Mouse (Mus musculus) midbrain, embryonic 16.5 days (tissue): Measurements from ENCODE around the gene Ogg1. TPM values are rescaled to one million over a fixed set of nuclear protein-coding genes. Genes with fewer than 3 reads are reported as not detected.
"Not testable (repeated sequence)": the region's sequence is repeated elsewhere in the genome, so short reads cannot be mapped to it uniquely, and the experiment has no call there.

Experiments used
- ATAC-seq: fragments of 200-750 bp; cut with Nextera tagmentation; 2 replicates; pipeline ENCODE4 v1.8.0; 2017; ENCODE audit warnings: moderate TSS enrichment
- H3K27ac ChIP-seq: fragments of 300-500 bp; sonication (generic); 2 replicates; pipeline ENCODE4 v1.5.1; 2014; ENCODE audit warnings: mild to moderate bottlenecking, low read length, mixed read lengths
- H3K27me3 ChIP-seq: fragments of 300-500 bp; sonication (generic); 2 replicates; pipeline ENCODE4 v1.6.1; 2014; ENCODE audit warnings: low read depth, low read length, mixed read lengths; ENCODE audit not compliant: control insufficient read depth, insufficient read depth
- H3K36me3 ChIP-seq: fragments of 300-500 bp; sonication (generic); 2 replicates; pipeline ENCODE4 v1.6.1; 2014; ENCODE audit warnings: mild to moderate bottlenecking, low read length, moderate library complexity, mixed read lengths; ENCODE audit not compliant: control insufficient read depth, insufficient read depth
- H3K4me1 ChIP-seq: fragments of 300-500 bp; sonication (generic); 2 replicates; pipeline ENCODE4 v1.6.1; 2014; ENCODE audit warnings: mild to moderate bottlenecking, low read length, mixed read lengths; ENCODE audit not compliant: control insufficient read depth, insufficient read depth
- H3K4me2 ChIP-seq: fragments of 300-500 bp; sonication (generic); 2 replicates; pipeline ENCODE4 v1.6.1; 2014; ENCODE audit warnings: mild to moderate bottlenecking, low read length, mixed read lengths
- H3K4me3 ChIP-seq: fragments of 300-500 bp; sonication (generic); 2 replicates; pipeline ENCODE4 v1.5.1; 2014; ENCODE audit warnings: low read depth, mild to moderate bottlenecking, low read length, moderate library complexity, mixed read lengths
- H3K9ac ChIP-seq: fragments of 300-500 bp; sonication (generic); 2 replicates; pipeline ENCODE4 v1.6.1; 2014; ENCODE audit warnings: low read depth, low read length, mixed read lengths
- H3K9me3 ChIP-seq: fragments of 300-500 bp; sonication (generic); replicated peaks from 2 replicates; pipeline ENCODE4 v1.6.1; 2014; ENCODE audit warnings: mild to moderate bottlenecking, low read length, mixed read lengths; ENCODE audit not compliant: control insufficient read depth, poor library complexity, severe bottlenecking
- WGBS: fragments of 180-500 bp; shearing (Covaris S2); extraction: QIAGEN DNeasy Blood & Tissue Kit; methylation state at CpG from one replicate; pipeline ENCODE4 v1.1.7; 2014; 5-methylcytosine and 5-hydroxymethylcytosine counted together
- polyA plus RNA-seq: library from polyadenylated mRNA; unstranded; fragments of >200 nt; fragmentation: Nextera tagmentation; extraction: Ambion mirVana; gene quantifications from 2 replicates; pipeline ENCODE4 v1.2.1, GENCODE M21; 2015

Gene Ogg1
- polyA plus RNA-seq, 1 experiment from 2014 or later, result 7.0 TPM

GRCm38 (mm10) chr6:113308141-113308540, 18.6 kb upstream of the Ogg1 start:
- no peak for ATAC-seq
- peak overlapping the region; percentile 96 for H3K9ac ChIP-seq
- no peaks in the 10 kb centered on the region for H3K9me3 ChIP-seq
- H3K27me3 ChIP-seq, result no peaks in the 10 kb centered on the region
- peaks cover 17% of the 10 kb centered on the region for H3K4me1 ChIP-seq
- H3K27ac ChIP-seq, result no peak overlapping the region
- 37% methylated on average over 5 of the region's 5 CpGs for WGBS
- H3K4me3 ChIP-seq, result peak overlapping the region; percentile 97
- H3K4me2 ChIP-seq, result peak overlapping the region; percentile 98
- H3K36me3 ChIP-seq, result peaks cover 6% of the 10 kb centered on the region; the same call in 1 of the 2 replicates

- H3K4me1 ChIP-seq, result no peaks in the 10 kb centered on the region
- H3K36me3 ChIP-seq, result peaks cover 57% of the 10 kb centered on the region
- 97% methylated on average over 3 of the region's 3 CpGs for WGBS
- no peak overlapping the region for H3K9ac ChIP-seq
- H3K4me3 ChIP-seq, result no peak overlapping the region
- no peaks in the 10 kb centered on the region for H3K9me3 ChIP-seq
- H3K27me3 ChIP-seq, result no peaks in the 10 kb centered on the region
- H3K27ac ChIP-seq, result no peak overlapping the region
- H3K4me2 ChIP-seq, result no peak overlapping the region
- no peak for ATAC-seq
Measured at GRCm38 (mm10) chr6:113315972-113316371, 10.8 kb upstream of the Ogg1 start.

GRCm38 (mm10) chr6:113329396-113329795, 2.6 kb downstream of the Ogg1 start:
- no peak overlapping the region for H3K27ac ChIP-seq
- H3K4me3 ChIP-seq, result no peak overlapping the region
- WGBS, result 100% methylated on average over 1 of the region's 1 CpGs
- H3K4me2 ChIP-seq, result no peak overlapping the region
- no peak overlapping the region for H3K9ac ChIP-seq
- no peak for ATAC-seq
- peaks cover 15% of the 10 kb centered on the region for H3K4me1 ChIP-seq
- no peaks in the 10 kb centered on the region for H3K27me3 ChIP-seq
- no peaks in the 10 kb centered on the region for H3K9me3 ChIP-seq
- 0 out of 2 replicates have a peak, but pooled peaks cover under 1% of the 10 kb centered on the region for H3K36me3 ChIP-seq

DNA sequence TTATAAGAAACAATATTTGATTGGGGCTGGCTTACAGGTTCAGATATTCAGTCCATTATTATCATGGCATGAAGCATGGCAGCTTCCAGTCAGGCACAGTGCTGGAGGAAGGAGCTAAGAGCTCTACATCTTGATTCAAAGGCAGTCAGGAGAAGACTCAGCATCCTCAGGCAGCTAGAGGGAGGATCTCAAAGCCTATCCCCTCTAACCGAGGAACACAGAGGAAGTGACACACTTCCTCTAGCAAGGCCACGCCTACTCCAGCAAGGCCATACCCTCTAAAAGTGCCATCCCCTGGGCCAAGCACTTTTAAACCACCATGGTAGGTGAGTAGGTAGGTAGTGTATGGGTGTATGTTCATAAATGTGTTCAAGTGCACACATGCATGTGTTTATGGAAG, 3.8 kb downstream of the Ogg1 start:
- H3K4me1 ChIP-seq, result peaks cover 13% of the 10 kb centered on the region
- no peak overlapping the region for H3K4me2 ChIP-seq
- no peaks in the 10 kb centered on the region for H3K27me3 ChIP-seq
- H3K4me3 ChIP-seq, result no peak overlapping the region
- 56% methylated on average over 2 of the region's 2 CpGs for WGBS
- H3K9ac ChIP-seq, result no peak overlapping the region
- no peak for ATAC-seq
- H3K36me3 ChIP-seq, result no peaks in the 10 kb centered on the region
- H3K27ac ChIP-seq, result no peak overlapping the region
- H3K9me3 ChIP-seq, result no peaks in the 10 kb centered on the region

- Histone ChIP-seq H3K36me3 (0 out of 2 replicates have a peak, but pooled peaks cover 9% of the 10 kb centered on the region), H3K9ac (no peak overlapping the region), H3K4me1 (peaks cover 8% of the 10 kb centered on the region), H3K4me3 (no peak overlapping the region), H3K9me3 (no peaks in the 10 kb centered on the region), H3K27me3 (no peaks in the 10 kb centered on the region), H3K27ac (no peak overlapping the region), H3K4me2 (no peak overlapping the region)
- ATAC-seq, result no peak
- WGBS, result 93% methylated on average over 11 of the region's 11 CpGs
Measured at GRCm38 (mm10) chr6:113331721-113332120, 4.9 kb downstream of the Ogg1 start.

GRCm38 (mm10) chr6:113332734-113333133, 6.0 kb downstream of the Ogg1 start:
- H3K36me3 ChIP-seq, H3K4me3 ChIP-seq, H3K9ac ChIP-seq, H3K4me1 ChIP-seq, ATAC-seq, H3K4me2 ChIP-seq, H3K9me3 ChIP-seq, H3K27me3 ChIP-seq, H3K27ac ChIP-seq: not testable (repeated sequence)
- 72% methylated on average over 6 of the region's 6 CpGs for WGBS

DNA sequence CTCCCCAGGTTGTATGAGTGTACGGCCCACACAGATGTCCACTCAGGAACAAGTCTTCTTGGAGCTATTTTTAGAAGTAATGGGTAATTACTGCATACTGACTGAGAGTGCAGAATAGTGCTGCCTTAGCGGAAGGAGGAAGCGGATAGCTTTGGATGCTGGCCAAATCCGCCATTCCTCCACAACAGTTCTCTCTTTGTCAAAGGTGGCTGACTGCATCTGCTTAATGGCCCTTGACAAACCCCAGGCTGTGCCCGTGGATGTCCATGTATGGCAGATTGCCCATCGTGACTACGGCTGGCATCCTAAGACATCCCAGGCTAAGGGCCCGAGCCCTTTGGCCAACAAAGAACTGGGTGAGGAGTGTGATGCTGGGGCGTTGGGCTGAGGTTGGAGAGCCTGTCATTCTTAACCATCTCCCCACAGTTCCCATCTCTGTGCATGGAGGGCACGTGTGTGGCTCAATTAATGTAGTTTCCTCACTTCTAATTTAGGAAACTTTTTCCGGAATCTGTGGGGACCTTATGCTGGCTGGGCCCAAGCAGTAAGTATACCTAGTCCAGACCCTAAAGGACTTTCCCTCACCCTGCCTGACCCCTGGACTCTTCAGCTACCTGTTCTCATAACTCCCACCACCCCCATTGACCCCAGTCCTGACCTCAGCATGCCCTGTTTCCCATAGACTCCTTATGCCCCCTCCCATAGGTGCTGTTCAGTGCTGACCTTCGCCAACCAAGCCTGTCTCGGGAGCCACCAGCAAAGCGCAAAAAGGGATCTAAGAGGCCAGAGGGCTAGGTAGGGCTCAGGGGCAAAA, 6.6 kb downstream of the Ogg1 start:
- Histone ChIP-seq H3K27me3 (no peaks in the 10 kb centered on the region), H3K4me2 (no peak overlapping the region), H3K36me3 (peaks cover 9% of the 10 kb centered on the region; the same call in 1 of the 2 replicates), H3K4me3 (no peak overlapping the region), H3K4me1 (no peaks in the 10 kb centered on the region), H3K27ac (peak overlapping the region; percentile 44), H3K9ac (no peak overlapping the region), H3K9me3 (no peaks in the 10 kb centered on the region)
- peak; percentile 38 for ATAC-seq
- 72% methylated on average over 14 of the region's 14 CpGs for WGBS

- H3K27ac ChIP-seq, result no peak overlapping the region
- no peaks in the 10 kb centered on the region for H3K9me3 ChIP-seq
- H3K4me1 ChIP-seq, result no peaks in the 10 kb centered on the region
- no peak overlapping the region for H3K4me2 ChIP-seq
- H3K27me3 ChIP-seq, result no peaks in the 10 kb centered on the region
- no peak overlapping the region for H3K9ac ChIP-seq
- WGBS, result 78% methylated on average over 6 of the region's 6 CpGs
- H3K36me3 ChIP-seq, result peaks cover 9% of the 10 kb centered on the region; the same call in 1 of the 2 replicates
- no peak for ATAC-seq
- no peak overlapping the region for H3K4me3 ChIP-seq
Measured at GRCm38 (mm10) chr6:113334216-113334615, 7.4 kb downstream of the Ogg1 start.

GRCm38 (mm10) chr6:113336852-113337620, 10.3 kb downstream of the Ogg1 start:
- Histone ChIP-seq H3K9me3 (no peaks in the 10 kb centered on the region), H3K4me3 (no peak overlapping the region), H3K27me3 (no peaks in the 10 kb centered on the region), H3K27ac (no peak overlapping the region), H3K4me2 (no peak overlapping the region), H3K9ac (no peak overlapping the region), H3K4me1 (peaks cover 6% of the 10 kb centered on the region; the same call in 1 of the 2 replicates), H3K36me3 (peaks cover 9% of the 10 kb centered on the region)
- no peak for ATAC-seq
- WGBS, result 76% methylated on average over 8 of the region's 8 CpGs
